Mouse (Mus musculus) embryonic facial prominence, embryonic 12.5 days (tissue): ENCODE measurements at regions not wholly inside any gene's neighbourhood (a gene's known extent, or its start where the extent isn't known, plus 50 kb on each side); places are given as distances from the start of the nearest gene placed in this dataset.

Source experiments
- ATAC-seq: fragments of 200-750 bp; cut with Nextera tagmentation; 2 replicates; pipeline ENCODE4 v1.8.0; 2017; ENCODE audit not compliant: insufficient number of reproducible peaks, insufficient read depth, low FRiP score, low TSS enrichment
- H3K27ac ChIP-seq: fragments of 300-500 bp; sonication (generic); 2 replicates; pipeline ENCODE4 v1.5.1; 2016; ENCODE audit warnings: mild to moderate bottlenecking
- H3K27me3 ChIP-seq: fragments of 300-500 bp; sonication (generic); 2 replicates; pipeline ENCODE4 v1.6.1; 2016; ENCODE audit warnings: mild to moderate bottlenecking, moderate library complexity
- H3K36me3 ChIP-seq: fragments of 300-500 bp; sonication (generic); 2 replicates; pipeline ENCODE4 v1.6.1; 2016; ENCODE audit warnings: mild to moderate bottlenecking
- H3K4me1 ChIP-seq: fragments of 300-500 bp; sonication (generic); 2 replicates; pipeline ENCODE4 v1.6.1; 2016
- H3K4me2 ChIP-seq: fragments of 300-500 bp; sonication (generic); replicated peaks from 2 replicates; pipeline ENCODE4 v1.6.1; 2016; ENCODE audit warnings: mild to moderate bottlenecking, moderate library complexity
- H3K4me3 ChIP-seq: fragments of 300-500 bp; sonication (generic); 2 replicates; pipeline ENCODE4 v1.5.1; 2016; ENCODE audit warnings: mild to moderate bottlenecking
- H3K9ac ChIP-seq: fragments of 300-500 bp; sonication (generic); 2 replicates; pipeline ENCODE4 v1.6.1; 2016; ENCODE audit warnings: mild to moderate bottlenecking, moderate library complexity
- H3K9me3 ChIP-seq: fragments of 300-500 bp; sonication (generic); 2 replicates; pipeline ENCODE4 v1.6.1; 2016; ENCODE audit warnings: mild to moderate bottlenecking, moderate library complexity
- WGBS: fragments of 180-500 bp; shearing (Covaris S2); methylation state at CpG from one replicate; pipeline ENCODE4 v1.1.7; 2016; 5-methylcytosine and 5-hydroxymethylcytosine counted together

DNA sequence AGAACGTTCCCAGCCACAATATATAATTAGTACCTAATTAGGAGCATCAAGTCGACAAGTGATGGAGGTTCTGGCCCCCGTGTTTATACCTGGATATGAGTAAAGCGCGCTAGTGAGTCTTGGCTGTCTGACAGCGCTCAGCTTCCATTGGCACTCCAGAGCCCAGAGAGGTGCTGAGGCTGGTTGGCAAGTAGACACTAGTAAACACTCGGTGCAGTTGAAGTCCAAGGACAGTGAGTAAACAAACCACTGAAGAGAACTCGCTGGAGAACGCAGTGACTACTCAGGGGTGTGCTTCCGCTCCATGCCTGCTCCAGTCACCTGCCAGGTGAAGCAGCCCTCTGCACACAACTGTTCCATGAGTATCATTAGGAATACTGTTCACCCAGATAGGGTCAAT lies 111.5 kb downstream of the Rpl36a-ps1 start:
- no peak for ATAC-seq
- H3K9ac ChIP-seq: no peak overlapping the region
- no peaks in the 10 kb centered on the region for H3K27me3 ChIP-seq
- no peak overlapping the region for H3K4me3 ChIP-seq
- no peaks in the 10 kb centered on the region for H3K4me1 ChIP-seq
- 80% methylated on average over 10 of the region's 10 CpGs for WGBS
- H3K4me2 ChIP-seq: no peak overlapping the region
- no peak overlapping the region for H3K27ac ChIP-seq
- no peaks in the 10 kb centered on the region for H3K36me3 ChIP-seq
- H3K9me3 ChIP-seq: no peaks in the 10 kb centered on the region

DNA sequence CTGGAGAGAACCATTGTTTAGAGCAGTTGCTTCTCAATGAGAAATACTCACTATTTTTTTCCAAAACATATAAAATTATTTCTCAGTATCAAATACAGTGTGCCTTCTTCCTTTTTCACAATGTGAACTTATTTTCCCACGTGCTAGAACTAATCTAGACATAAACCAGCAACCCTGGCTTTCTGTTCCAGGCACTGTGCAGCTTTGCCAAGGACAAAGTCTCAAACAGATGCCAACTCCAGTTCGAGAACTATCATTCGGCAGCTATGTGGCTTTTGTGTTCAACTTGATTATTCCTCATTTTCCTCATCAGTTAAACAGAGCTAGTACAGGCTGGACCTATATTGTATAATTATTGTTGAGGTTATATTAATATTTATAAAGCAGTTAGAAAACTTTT lies 116.2 kb downstream of the Rpl36a-ps1 start:
- no peaks in the 10 kb centered on the region for H3K9me3 ChIP-seq
- H3K27me3 ChIP-seq: no peaks in the 10 kb centered on the region
- H3K9ac ChIP-seq: no peak overlapping the region
- H3K27ac ChIP-seq: no peak overlapping the region
- WGBS: 80% methylated on average over 3 of the region's 3 CpGs
- H3K36me3 ChIP-seq: no peaks in the 10 kb centered on the region
- H3K4me2 ChIP-seq: no peak overlapping the region
- no peaks in the 10 kb centered on the region for H3K4me1 ChIP-seq
- no peak overlapping the region for H3K4me3 ChIP-seq
- no peak for ATAC-seq

DNA sequence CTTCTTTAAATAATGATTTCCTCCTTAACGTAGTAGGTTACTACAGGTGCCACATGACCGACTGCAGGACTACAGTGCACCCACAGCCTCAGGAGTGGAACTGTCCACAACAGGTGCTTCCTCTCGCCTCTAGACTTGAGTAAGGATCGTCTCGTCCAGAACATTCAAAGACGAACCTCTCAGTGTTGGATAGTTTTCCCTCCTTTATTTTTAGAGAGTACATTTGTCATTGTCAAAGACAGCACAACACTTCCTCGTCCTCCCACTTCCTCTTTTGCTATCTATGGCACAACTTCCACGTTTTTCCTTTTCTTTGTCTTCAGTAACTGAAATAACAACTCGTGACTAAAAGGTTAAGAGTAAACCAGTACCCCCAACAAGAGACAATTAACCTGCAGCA lies 120.7 kb downstream of the Rpl36a-ps1 start:
- Histone ChIP-seq H3K9me3 (no peaks in the 10 kb centered on the region), H3K4me1 (no peaks in the 10 kb centered on the region), H3K4me2 (no peak overlapping the region), H3K9ac (no peak overlapping the region), H3K4me3 (no peak overlapping the region), H3K36me3 (no peaks in the 10 kb centered on the region), H3K27ac (no peak overlapping the region), H3K27me3 (no peaks in the 10 kb centered on the region)
- 78% methylated on average over 9 of the region's 9 CpGs for WGBS
- ATAC-seq: no peak

DNA sequence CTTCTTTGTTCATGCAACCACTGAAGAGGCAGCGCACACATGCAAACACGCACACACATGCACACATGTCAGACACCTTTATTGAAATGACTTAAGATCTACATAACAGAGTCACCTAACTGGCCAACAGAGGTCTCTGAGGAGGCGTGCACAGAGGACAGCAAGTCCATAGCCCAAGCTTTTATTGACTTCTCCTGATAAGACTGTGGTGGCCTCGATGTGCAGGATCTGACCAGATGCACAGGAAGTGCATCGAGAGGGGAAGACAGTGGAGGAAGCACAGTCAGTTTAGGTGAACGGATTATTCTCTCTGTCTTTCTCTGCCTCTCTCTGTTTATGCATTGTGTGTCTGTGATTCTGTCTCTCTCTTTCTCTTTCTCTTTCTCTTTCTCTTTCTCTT lies 124.2 kb downstream of the Rpl36a-ps1 start:
- Histone ChIP-seq H3K4me3 (no peak overlapping the region), H3K36me3 (no peaks in the 10 kb centered on the region), H3K27ac (no peak overlapping the region), H3K9me3 (no peaks in the 10 kb centered on the region), H3K4me1 (no peaks in the 10 kb centered on the region), H3K9ac (no peak overlapping the region), H3K4me2 (no peak overlapping the region), H3K27me3 (no peaks in the 10 kb centered on the region)
- ATAC-seq: no peak
- 80% methylated on average over 6 of the region's 6 CpGs for WGBS

DNA sequence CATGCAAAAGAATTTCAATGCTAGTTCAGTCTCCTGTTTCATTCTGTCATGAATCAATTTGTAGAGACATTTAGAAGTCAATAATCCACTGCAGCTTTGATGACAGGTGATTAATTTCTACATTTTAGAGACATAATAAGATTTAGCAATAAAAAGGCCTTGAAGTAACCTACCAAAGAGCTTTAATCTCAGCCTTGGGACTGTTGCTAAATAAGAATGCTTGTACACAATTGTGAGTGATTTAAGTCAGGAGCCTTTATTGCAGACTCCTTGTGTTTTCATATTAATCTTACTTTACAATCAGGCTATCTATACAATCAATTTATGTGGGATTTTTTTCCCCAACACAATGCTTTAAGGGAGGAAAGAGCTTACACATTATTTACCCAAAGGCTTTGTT lies 127.2 kb downstream of the Rpl36a-ps1 start:
- H3K4me3 ChIP-seq: no peak overlapping the region
- no peak overlapping the region for H3K4me2 ChIP-seq
- H3K4me1 ChIP-seq: no peaks in the 10 kb centered on the region
- no peak overlapping the region for H3K27ac ChIP-seq
- no peaks in the 10 kb centered on the region for H3K9me3 ChIP-seq
- no peak overlapping the region for H3K9ac ChIP-seq
- H3K36me3 ChIP-seq: no peaks in the 10 kb centered on the region
- ATAC-seq: no peak
- H3K27me3 ChIP-seq: no peaks in the 10 kb centered on the region

DNA sequence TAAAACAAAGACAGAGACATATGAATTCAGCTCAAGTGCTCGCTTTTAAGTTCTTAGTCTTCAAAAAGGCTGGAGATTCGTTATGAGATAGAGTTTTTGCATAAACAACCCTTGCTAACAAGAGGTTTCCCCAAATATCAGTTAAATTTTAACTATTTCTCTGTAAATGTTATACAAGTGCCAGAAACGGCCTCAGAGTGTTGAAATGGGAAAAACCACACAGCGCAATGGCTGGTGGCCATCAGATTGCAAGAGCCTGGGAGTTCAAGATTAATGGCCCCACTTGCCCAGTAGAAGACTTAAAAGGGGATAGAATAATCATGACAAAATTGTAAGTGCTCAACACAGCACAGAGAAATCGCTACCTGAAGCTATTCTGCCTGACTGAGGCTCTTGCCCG lies 130.1 kb downstream of the Rpl36a-ps1 start:
- Histone ChIP-seq H3K4me3 (no peak overlapping the region), H3K9ac (no peak overlapping the region), H3K27me3 (no peaks in the 10 kb centered on the region), H3K4me1 (no peaks in the 10 kb centered on the region), H3K36me3 (no peaks in the 10 kb centered on the region), H3K27ac (no peak overlapping the region), H3K4me2 (no peak overlapping the region), H3K9me3 (no peaks in the 10 kb centered on the region)
- WGBS: 84% methylated on average over 6 of the region's 6 CpGs
- ATAC-seq: no peak

DNA sequence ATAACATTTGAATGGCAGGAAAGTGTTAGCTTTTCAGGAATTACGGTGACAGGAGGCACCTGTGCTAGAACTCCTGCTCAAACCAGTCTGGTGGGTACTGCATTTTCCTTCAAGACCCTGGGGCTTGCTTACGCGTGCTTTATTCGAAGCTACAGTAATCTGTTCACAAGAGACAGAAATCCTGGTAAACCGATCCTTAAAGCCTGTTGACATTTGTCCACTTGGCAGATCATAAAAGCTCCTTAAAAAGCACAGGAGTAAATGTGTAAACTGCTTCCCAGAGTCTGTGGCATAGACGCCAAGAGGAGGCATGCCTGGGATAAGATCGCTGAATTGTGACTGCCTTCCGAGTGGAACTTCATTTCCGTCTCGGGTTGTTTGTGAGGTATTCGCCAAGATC lies 130.5 kb downstream of the Rpl36a-ps1 start:
- Histone ChIP-seq H3K27me3 (no peaks in the 10 kb centered on the region), H3K4me1 (no peaks in the 10 kb centered on the region), H3K36me3 (no peaks in the 10 kb centered on the region), H3K4me2 (no peak overlapping the region), H3K9ac (no peak overlapping the region), H3K27ac (no peak overlapping the region), H3K9me3 (no peaks in the 10 kb centered on the region), H3K4me3 (no peak overlapping the region)
- no peak for ATAC-seq
- 76% methylated on average over 11 of the region's 11 CpGs for WGBS

DNA sequence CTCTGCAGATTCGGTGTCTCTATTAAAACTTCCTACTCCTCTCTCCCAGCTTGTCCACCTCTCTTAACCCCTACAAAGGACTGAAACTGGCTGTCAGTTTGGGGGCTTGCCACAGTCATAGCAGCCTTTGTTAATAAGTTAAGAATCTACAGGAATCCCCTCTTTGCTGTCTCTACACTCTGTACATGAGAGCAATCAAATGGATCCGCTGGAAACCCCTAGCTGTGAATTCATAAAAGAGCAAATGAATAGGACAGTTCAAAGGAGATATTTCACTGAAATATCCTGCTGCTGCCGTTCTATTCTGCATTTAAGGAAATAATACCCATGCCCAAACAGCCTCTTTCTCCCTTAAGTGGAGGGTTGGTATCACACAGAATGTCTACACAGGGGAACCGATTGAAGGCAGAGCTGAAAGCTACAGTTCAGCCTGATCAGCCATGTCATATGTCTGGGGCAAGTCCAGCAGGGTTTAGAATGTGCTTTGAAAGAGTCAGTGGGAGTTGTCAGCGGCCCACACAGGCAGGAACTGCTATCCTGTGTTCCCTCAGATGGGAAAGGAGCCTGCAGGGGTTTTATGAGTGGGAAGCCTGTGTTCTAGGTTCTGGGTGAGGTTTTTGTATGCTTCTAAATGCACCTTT lies 131.9 kb downstream of the Rpl36a-ps1 start:
- no peak for ATAC-seq
- no peaks in the 10 kb centered on the region for H3K9me3 ChIP-seq
- H3K27ac ChIP-seq: no peak overlapping the region
- WGBS: 70% methylated on average over 5 of the region's 5 CpGs
- no peak overlapping the region for H3K4me2 ChIP-seq
- no peak overlapping the region for H3K4me3 ChIP-seq
- H3K9ac ChIP-seq: no peak overlapping the region
- H3K27me3 ChIP-seq: no peaks in the 10 kb centered on the region
- no peaks in the 10 kb centered on the region for H3K4me1 ChIP-seq
- H3K36me3 ChIP-seq: no peaks in the 10 kb centered on the region

DNA sequence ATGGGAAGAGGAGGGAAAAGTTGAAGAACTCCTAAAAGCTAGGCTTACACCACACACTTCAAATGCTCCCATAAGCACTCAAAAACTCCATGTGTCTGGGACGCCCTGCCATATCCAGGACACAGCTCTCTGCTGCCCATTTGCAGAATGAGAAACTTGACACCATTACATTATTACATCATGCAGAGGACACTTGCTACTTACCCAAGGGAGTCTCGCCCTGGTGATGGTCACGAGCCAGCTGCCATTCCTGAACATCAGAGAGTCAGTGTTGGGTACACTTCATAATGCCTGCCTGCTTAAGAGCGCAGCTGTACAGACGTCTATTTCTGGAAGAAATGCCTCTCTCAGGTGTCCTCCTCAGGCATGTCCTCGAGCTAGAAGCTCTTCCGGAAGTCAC lies 135.3 kb downstream of the Rpl36a-ps1 start:
- no peaks in the 10 kb centered on the region for H3K4me1 ChIP-seq
- no peaks in the 10 kb centered on the region for H3K36me3 ChIP-seq
- no peak for ATAC-seq
- no peak overlapping the region for H3K9ac ChIP-seq
- 69% methylated on average over 7 of the region's 7 CpGs for WGBS
- H3K27me3 ChIP-seq: no peaks in the 10 kb centered on the region
- H3K4me3 ChIP-seq: no peak overlapping the region
- no peaks in the 10 kb centered on the region for H3K9me3 ChIP-seq
- H3K4me2 ChIP-seq: no peak overlapping the region
- no peak overlapping the region for H3K27ac ChIP-seq

DNA sequence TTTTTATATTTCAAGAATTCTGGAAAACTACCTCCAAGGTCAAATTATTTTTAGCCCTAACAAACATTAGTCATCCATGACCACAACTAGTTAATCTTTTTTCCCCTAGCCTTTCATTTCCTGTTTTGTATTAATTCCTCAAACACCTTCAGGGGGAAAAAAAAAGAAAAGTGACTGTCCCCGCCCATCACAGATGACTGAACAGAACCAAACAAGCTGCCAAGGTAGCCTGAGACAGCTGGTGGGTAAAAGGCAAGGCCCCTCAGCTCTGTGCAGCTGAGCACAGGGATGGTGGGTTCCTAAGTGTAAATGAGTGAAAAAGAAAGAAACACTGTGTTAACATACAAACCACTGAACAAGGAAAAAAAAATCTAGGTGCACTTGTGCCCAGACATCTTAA lies 145.6 kb downstream of the Rpl36a-ps1 start:
- Histone ChIP-seq H3K4me2 (no peak overlapping the region), H3K27ac (no peak overlapping the region), H3K9me3 (no peaks in the 10 kb centered on the region), H3K4me3 (no peak overlapping the region), H3K27me3 (no peaks in the 10 kb centered on the region), H3K9ac (no peak overlapping the region), H3K36me3 (no peaks in the 10 kb centered on the region), H3K4me1 (no peaks in the 10 kb centered on the region)
- 65% methylated on average over 1 of the region's 1 CpGs for WGBS
- ATAC-seq: no peak

DNA sequence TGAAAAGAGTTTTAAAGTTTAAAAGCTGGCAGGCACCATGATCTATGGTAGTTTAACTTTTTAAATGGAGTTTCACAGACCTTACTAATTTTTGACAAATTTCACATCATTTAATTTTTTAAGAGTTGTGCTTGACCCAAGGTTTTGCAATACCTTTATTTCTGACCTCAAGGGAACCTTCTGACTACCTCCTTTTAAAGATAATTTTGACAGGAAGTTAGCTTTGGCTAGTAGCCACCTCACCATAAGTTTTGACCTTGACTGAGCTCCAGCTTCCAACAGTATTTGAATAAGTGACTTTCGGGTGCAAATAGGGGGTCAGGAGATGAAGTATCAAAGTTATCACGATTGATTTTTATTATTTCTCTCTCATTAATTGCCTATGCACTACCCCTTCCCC lies 149.9 kb downstream of the Rpl36a-ps1 start:
- no peak overlapping the region for H3K4me3 ChIP-seq
- no peak overlapping the region for H3K4me2 ChIP-seq
- H3K36me3 ChIP-seq: no peaks in the 10 kb centered on the region
- no peak overlapping the region for H3K27ac ChIP-seq
- WGBS: 74% methylated on average over 2 of the region's 2 CpGs
- no peaks in the 10 kb centered on the region for H3K27me3 ChIP-seq
- no peak for ATAC-seq
- H3K4me1 ChIP-seq: no peaks in the 10 kb centered on the region
- H3K9ac ChIP-seq: no peak overlapping the region
- no peaks in the 10 kb centered on the region for H3K9me3 ChIP-seq

DNA sequence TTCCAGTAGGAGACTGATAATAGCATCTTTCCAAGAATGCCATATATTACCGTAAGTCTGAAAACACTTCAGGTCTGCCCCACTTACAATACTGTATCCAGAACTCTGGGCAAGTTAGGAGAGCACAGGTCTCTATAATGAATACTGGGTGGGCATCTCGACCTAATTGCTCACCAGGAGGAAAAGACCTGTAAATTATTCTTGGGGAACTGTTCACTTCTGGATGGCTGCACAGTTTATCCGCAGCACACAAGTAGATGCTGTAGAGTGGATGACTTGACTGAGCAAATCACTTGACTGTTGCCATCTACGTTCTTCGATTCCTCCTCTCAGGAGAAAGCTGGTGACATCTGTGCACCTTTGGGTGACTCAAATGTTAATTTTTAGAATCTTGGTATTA lies 159.8 kb downstream of the Rpl36a-ps1 start:
- H3K4me2 ChIP-seq: no peak overlapping the region
- no peaks in the 10 kb centered on the region for H3K9me3 ChIP-seq
- H3K27me3 ChIP-seq: no peaks in the 10 kb centered on the region
- ATAC-seq: no peak
- 91% methylated on average over 5 of the region's 5 CpGs for WGBS
- H3K36me3 ChIP-seq: no peaks in the 10 kb centered on the region
- no peak overlapping the region for H3K27ac ChIP-seq
- H3K4me3 ChIP-seq: no peak overlapping the region
- H3K4me1 ChIP-seq: no peaks in the 10 kb centered on the region
- H3K9ac ChIP-seq: no peak overlapping the region
